Mouse (Mus musculus) embryo, embryonic 9.5 days (tissue): Measurements from ENCODE around the gene Bicra.

Experiments used
- DNase-seq: peaks from one replicate; pipeline ENCODE4 v3.0.0-alpha.2; 2017; ENCODE audit errors: extremely low spot score

Bicra gene

GRCm38 (mm10) chr7:16048164-16048564, 443 bp upstream of the Bicra start:
- peak; percentile 97 for DNase-seq

- DNase-seq, result peak; percentile 77
Observed at GRCm38 (mm10) chr7:16046481-16047337, 1.0 kb downstream of the Bicra start.

GRCm38 (mm10) chr7:16046101-16046480, 1.6 kb downstream of the Bicra start:
- DNase-seq, result peak; percentile 49

GRCm38 (mm10) chr7:16045538-16045937, 2.2 kb downstream of the Bicra start:
- DNase-seq, result no peak

- DNase-seq, result peak; percentile 39
Observed at GRCm38 (mm10) chr7:16044531-16044930, 3.2 kb downstream of the Bicra start.

- peak; percentile 15 for DNase-seq
Observed at GRCm38 (mm10) chr7:16043861-16044435, 3.8 kb downstream of the Bicra start.

- DNase-seq, result no peak
Observed at GRCm38 (mm10) chr7:16042850-16043775, 4.6 kb downstream of the Bicra start.

GRCm38 (mm10) chr7:16041208-16041607, 6.5 kb downstream of the Bicra start:
- no peak for DNase-seq

- no peak for DNase-seq
Observed at GRCm38 (mm10) chr7:16039363-16039762, 8.4 kb downstream of the Bicra start.

- no peak for DNase-seq
Observed at GRCm38 (mm10) chr7:16036972-16037371, 10.7 kb downstream of the Bicra start.

- DNase-seq, result no peak
Observed at GRCm38 (mm10) chr7:16033580-16034461, 13.9 kb downstream of the Bicra start.

GRCm38 (mm10) chr7:16033059-16033458, 14.7 kb downstream of the Bicra start:
- no peak for DNase-seq

- no peak for DNase-seq
Observed at GRCm38 (mm10) chr7:16031072-16031471, 16.6 kb downstream of the Bicra start.

- no peak for DNase-seq
Observed at GRCm38 (mm10) chr7:16028102-16028927, 19.4 kb downstream of the Bicra start.

- no peak for DNase-seq
Observed at GRCm38 (mm10) chr7:16024603-16025222, 23.0 kb downstream of the Bicra start.

GRCm38 (mm10) chr7:16019256-16020094, 28.2 kb downstream of the Bicra start:
- DNase-seq, result no peak

- no peak for DNase-seq
Observed at GRCm38 (mm10) chr7:16018016-16018810, 29.5 kb downstream of the Bicra start.

- no peak for DNase-seq
Observed at GRCm38 (mm10) chr7:16015384-16015783, 32.3 kb downstream of the Bicra start.
